8 mouse cellular contexts compared by ENCODE assay signal in genomic region chr4:122884481-122885340, GRCm38 (mm10). TPM values are rescaled to one million over a fixed set of nuclear protein-coding genes. Genes with fewer than 3 reads are reported as not detected.
DNase-seq lines count a peak whose midpoint lies in the region; ATAC-seq and TF ChIP-seq lines count a peak whose summit lies in the region.

No protein-coding gene starts in this region.

- H3K4me3 ChIP-seq in heart, embryonic 10.5 days, result peak overlapping the region; percentile 85
- peak overlapping the region; percentile 79 for H3K4me3 ChIP-seq in limb, embryonic 14.5 days (replicated peaks; ENCODE audit: low read length)
- H3K4me3 ChIP-seq in midbrain, embryonic 15.5 days, result peak overlapping the region; percentile 80

- H3K9ac ChIP-seq in limb, embryonic 14.5 days (ENCODE audit: low read depth, low read length, severe bottlenecking), result peak overlapping the region; percentile 67
- peak overlapping the region; percentile 82 for H3K9ac ChIP-seq in midbrain, embryonic 15.5 days

- no peaks in the 10 kb centered on the region for H3K9me3 ChIP-seq in heart, embryonic 10.5 days
- no peaks in the 10 kb centered on the region for H3K9me3 ChIP-seq in limb, embryonic 14.5 days (ENCODE audit: control insufficient read depth, low read length)
- H3K9me3 ChIP-seq in midbrain, embryonic 15.5 days, result no peaks in the 10 kb centered on the region

- peak overlapping the region; percentile 99 for H3K27ac ChIP-seq in heart, embryonic 10.5 days
- H3K27ac ChIP-seq in limb, embryonic 14.5 days (replicated peaks; ENCODE audit: low read depth, low read length), result peak overlapping the region; percentile 98
- 0 out of 2 replicates have a peak overlapping the region, but pooled peaks have one; percentile 99 for H3K27ac ChIP-seq in midbrain, embryonic 15.5 days

- DNase-seq in heart, embryonic 10.5 days (ENCODE audit: low spot score), result no peak
- DNase-seq in heart, postnatal 25 days (ENCODE audit: low spot score), result no peak
- DNase-seq in c-Kit-positive CD71-positive TER-119-negative erythroid progenitor cells, embryonic 14.5 days (ENCODE audit: low read depth), result peak; percentile 15
- DNase-seq in heart, postnatal 4 days, result peak; percentile 27
- DNase-seq in limb, embryonic 14.5 days (ENCODE audit: low spot score), result no peak
- no peak for DNase-seq in gastrocnemius, postnatal 36 days
- DNase-seq in layer of hippocampus, adult 18-20 months (ENCODE audit: low spot score in 2 of 2), result no peak

- ATAC-seq in limb, embryonic 14.5 days (ENCODE audit: low FRiP score, low read depth), result no peak
- ATAC-seq in midbrain, embryonic 15.5 days (replicated peaks), result no peak

- no peaks in the 10 kb centered on the region for H3K36me3 ChIP-seq in heart, embryonic 10.5 days
- no peaks in the 10 kb centered on the region for H3K36me3 ChIP-seq in limb, embryonic 14.5 days (ENCODE audit: control insufficient read depth, insufficient read depth, low read length)
- H3K36me3 ChIP-seq in midbrain, embryonic 15.5 days (replicated peaks), result no peaks in the 10 kb centered on the region

- H3K27me3 ChIP-seq in heart, embryonic 10.5 days (ENCODE audit: insufficient read depth, poor library complexity, severe bottlenecking), result no peaks in the 10 kb centered on the region
- H3K27me3 ChIP-seq in limb, embryonic 14.5 days (ENCODE audit: control insufficient read depth, insufficient read depth, low read length), result no peaks in the 10 kb centered on the region
- H3K27me3 ChIP-seq in midbrain, embryonic 15.5 days (replicated peaks), result no peaks in the 10 kb centered on the region

- TF ChIP-seq POLR2A in limb, embryonic 14.5 days (IDR thresholded peaks at IDR 0.05; ENCODE audit: borderline replicate concordance, extremely low read depth, insufficient read depth, insufficient read length), result no peak

- intact Hi-C loops in heart, postnatal 25 days (cut with DNase I), result no loop called here
- intact Hi-C loops in gastrocnemius, postnatal 36 days (cut with DNase I), result no loop called here

- 37% methylated on average over 12 of the region's 12 CpGs for WGBS in heart, embryonic 10.5 days
- 36% methylated on average over 12 of the region's 12 CpGs for WGBS in limb, embryonic 14.5 days
- WGBS in midbrain, embryonic 15.5 days, result 50% methylated on average over 12 of the region's 12 CpGs

- H3K4me1 ChIP-seq in heart, embryonic 10.5 days, result peaks cover 17% of the 10 kb centered on the region
- peaks cover 18% of the 10 kb centered on the region for H3K4me1 ChIP-seq in limb, embryonic 14.5 days (ENCODE audit: control insufficient read depth, insufficient read depth, low read length)
- peaks cover 36% of the 10 kb centered on the region for H3K4me1 ChIP-seq in midbrain, embryonic 15.5 days

- H3K4me2 ChIP-seq in limb, embryonic 14.5 days (replicated peaks; ENCODE audit: low read depth, low read length, severe bottlenecking), result peak overlapping the region; percentile 89
- peak overlapping the region; percentile 90 for H3K4me2 ChIP-seq in midbrain, embryonic 15.5 days

RNA-seq across cellular contexts. Expression of gene Cap1, which starts 1.1 kb away (rescaled TPM):
- polyA plus RNA-seq in heart, embryonic 10.5 days (2016; fragmentation: Nextera tagmentation; extraction: Ambion mirVana), result 21.7 and 56.6 TPM in 2 replicates
- 10 to 100 TPM; 52.6 to 54.5 TPM for total RNA-seq in heart, postnatal 25 days (2021)
- 10 to 100 TPM; 88.9 to 90.8 TPM for total RNA-seq in heart, postnatal 4 days (2021)
- 86.6 and 95.8 TPM in 2 replicates for polyA plus RNA-seq in limb, embryonic 14.5 days (2012; rRNA removed)
- 68.0 and 73.5 TPM in 2 replicates for polyA plus RNA-seq in limb, embryonic 14.5 days (2014; fragmentation: Nextera tagmentation; extraction: Ambion mirVana)
- 66.9 and 69.4 TPM in 2 replicates for polyA plus RNA-seq in midbrain, embryonic 15.5 days (2015; fragmentation: Nextera tagmentation; extraction: Ambion mirVana)
- 10 to 100 TPM; 17.5 to 19.8 TPM for total RNA-seq in gastrocnemius, postnatal 36 days (2021)
- total RNA-seq in layer of hippocampus, adult 18-20 months (2021), result 100 to 1,000 TPM; 296 to 307 TPM

RNA-seq across cellular contexts. Expression of gene Ppt1, which starts 48.7 kb away (rescaled TPM):
- 55.0 and 64.3 TPM in 2 replicates for polyA plus RNA-seq in heart, embryonic 10.5 days (2016; fragmentation: Nextera tagmentation; extraction: Ambion mirVana)
- 10 to 100 TPM; 35.1 to 38.7 TPM for total RNA-seq in heart, postnatal 25 days (2021)
- 10 to 100 TPM; 35.5 to 36.4 TPM for total RNA-seq in heart, postnatal 4 days (2021)
- polyA plus RNA-seq in limb, embryonic 14.5 days (2012; rRNA removed), result 58.1 and 68.8 TPM in 2 replicates
- 76.0 and 79.5 TPM in 2 replicates for polyA plus RNA-seq in limb, embryonic 14.5 days (2014; fragmentation: Nextera tagmentation; extraction: Ambion mirVana)
- polyA plus RNA-seq in midbrain, embryonic 15.5 days (2015; fragmentation: Nextera tagmentation; extraction: Ambion mirVana), result 90.6 and 91.4 TPM in 2 replicates
- total RNA-seq in gastrocnemius, postnatal 36 days (2021), result 10 to 100 TPM in 1 of 2 experiments, 1 to 10 TPM in 1; 9.9 to 10.3 TPM
- 10 to 100 TPM; 84.3 to 92.4 TPM for total RNA-seq in layer of hippocampus, adult 18-20 months (2021)

Comparison
In these comparisons a context has a peak if more than half of its experiments do, and no peak if none do; other contexts are left out.
1. DNase-seq: peak in c-Kit-positive CD71-positive TER-119-negative erythroid progenitor cells, embryonic 14.5 days (single experiment) and heart, postnatal 4 days (single experiment); none in heart, embryonic 10.5 days (single experiment), heart, postnatal 25 days (single experiment), limb, embryonic 14.5 days (single experiment), gastrocnemius, postnatal 36 days (0 of 2) and layer of hippocampus, adult 18-20 months (0 of 2).
2. Peak in every context shown above with its lines, with median percentiles within 50 percentile points of each other: H3K27ac ChIP-seq and H3K4me3 ChIP-seq.